Mouse (Mus musculus) spleen, embryonic (tissue): ENCODE data around the gene Nkpd1.
"Not testable (repeated sequence)": the region's sequence is repeated elsewhere in the genome, so short reads cannot be mapped to it uniquely, and the experiment has no call there.

ENCODE experiments used
- CTCF ChIA-PET: fragments of 350-600 bp; sonication (Branson Sonifier 250); formaldehyde crosslinking; loops from one replicate; lab custom pipeline; 2022; lab: Charles Lee

Nkpd1 gene

DNA sequence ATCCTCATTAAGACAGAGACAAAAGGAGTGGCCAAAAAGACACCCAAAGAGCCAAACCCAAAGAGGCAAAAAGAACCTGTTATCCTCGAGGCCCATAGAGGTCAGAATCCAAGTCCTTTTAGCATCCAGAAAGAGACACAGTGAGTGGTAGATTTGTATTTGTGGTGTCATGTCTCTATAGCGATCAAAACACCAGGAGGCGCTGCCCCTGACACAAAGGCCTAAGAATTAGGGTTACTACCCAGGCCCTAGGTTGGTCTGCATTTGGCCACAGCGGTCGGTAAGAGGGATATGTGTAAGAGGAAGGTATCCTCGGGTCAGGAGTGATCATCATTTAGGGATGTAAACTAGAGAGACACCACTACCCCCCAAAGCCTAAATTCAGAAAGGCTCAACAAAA is 11.3 kb upstream of the Nkpd1 start:
- CTCF ChIA-PET = no interaction called here

DNA sequence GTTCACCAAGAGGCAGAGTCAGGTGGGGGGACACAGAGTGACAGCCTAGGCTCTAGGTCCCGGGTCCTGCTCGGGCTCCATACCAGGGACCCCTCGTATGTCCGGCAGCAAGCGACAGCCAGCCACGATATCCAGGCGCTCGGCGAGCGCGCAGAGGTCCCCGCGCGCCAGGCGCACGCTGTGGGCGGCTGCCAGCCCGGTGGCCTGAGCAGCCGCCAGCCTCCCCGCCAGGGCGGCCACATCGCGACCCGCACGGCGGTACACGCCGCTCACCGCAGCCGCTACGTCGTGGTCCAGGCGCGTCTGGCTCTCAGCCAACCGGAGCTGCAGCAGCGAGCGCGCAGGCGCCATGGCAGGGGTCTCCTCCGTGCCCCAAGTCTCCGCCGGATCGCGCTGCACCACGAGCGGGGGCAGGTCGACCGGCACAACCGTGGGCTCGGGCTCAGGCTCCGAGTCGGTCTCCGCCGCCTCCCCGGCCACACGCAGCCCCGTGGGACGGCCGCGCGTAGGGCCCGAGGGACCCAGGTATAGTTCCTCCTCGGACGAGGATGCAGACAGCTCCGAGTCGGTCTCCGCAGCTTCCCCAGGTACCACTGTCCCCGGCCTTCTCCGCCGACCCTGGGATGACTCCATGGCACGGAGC is 10.5 kb upstream of the Nkpd1 start:
- CTCF ChIA-PET = interaction anchor here (1.4 kb wide), 1 partner anchor 55 kb away, joined by 5 read pairs; the partner anchor contains the start of gene Ppp1r37

DNA sequence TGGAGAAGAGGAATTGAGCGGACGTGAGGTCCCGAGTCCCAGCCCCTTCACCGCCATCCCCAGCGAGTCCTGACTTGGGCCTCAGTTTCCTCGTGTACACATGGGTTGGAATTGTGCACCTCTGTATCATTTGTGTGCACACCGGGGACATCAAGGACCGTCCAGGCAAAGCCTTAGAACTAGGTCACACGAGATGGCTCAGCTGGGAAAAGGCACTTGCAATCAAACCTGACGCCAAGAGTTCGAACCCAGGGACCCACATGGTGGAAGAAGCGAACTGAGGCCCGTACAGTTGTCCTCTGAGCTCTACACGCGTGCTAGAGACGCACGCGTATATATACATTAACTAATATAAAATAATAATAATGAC is 10.0 kb upstream of the Nkpd1 start:
- CTCF ChIA-PET = interaction anchor here (1.4 kb wide), 1 partner anchor 55 kb away, joined by 5 read pairs; the partner anchor contains the start of gene Ppp1r37

DNA sequence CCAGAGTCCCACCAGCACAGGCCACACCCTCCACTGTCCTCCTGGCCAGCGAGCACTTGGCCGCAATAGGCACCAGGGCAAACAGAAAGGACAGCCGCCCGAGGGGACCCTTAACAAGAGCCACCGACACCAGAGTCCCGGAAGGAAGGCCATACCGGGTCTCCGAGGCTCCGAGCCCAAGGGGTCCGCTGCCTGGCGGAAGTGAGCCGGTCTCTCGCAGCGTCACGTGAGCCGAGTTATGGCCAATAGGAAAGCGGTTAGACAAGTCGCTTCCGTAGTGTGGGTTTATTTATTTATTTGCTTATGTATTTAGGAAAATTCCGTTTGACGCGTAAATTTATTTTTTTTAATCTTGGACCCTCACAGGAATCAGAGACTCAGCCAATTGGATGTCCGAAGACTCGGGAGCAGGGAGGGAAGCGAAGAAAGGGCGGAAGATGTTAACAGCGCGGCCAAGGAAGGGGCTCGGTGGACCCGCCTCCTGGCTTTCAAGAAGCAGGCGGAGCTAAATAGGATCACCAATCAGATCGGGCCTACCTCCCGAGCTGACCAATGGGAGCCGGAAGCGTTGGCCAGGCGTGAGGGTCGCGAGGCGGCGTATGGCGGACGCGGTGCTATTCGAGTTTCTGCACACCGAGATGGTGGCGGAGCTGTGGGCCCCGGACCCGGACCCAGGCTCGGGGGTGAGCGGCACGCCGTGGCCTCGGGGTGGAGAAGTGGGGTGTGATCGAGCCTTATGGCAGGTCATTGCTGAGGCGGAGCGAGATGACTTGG is 9.3 kb upstream of the Nkpd1 start, which contains the start of the genes Bloc1s3 and Trappc6a:
TSS of gene Bloc1s3 (minus strand) at position 218 of the 774 bp plus-strand sequence.
TSS of gene Trappc6a (plus strand) at position 246 of the 774 bp plus-strand sequence.
- CTCF ChIA-PET = interaction anchor here (0.6 to 1.4 kb wide), 2 partner anchors 54 kb away, joined by 4 to 5 read pairs; partner anchors contain the start of gene Ppp1r37

DNA sequence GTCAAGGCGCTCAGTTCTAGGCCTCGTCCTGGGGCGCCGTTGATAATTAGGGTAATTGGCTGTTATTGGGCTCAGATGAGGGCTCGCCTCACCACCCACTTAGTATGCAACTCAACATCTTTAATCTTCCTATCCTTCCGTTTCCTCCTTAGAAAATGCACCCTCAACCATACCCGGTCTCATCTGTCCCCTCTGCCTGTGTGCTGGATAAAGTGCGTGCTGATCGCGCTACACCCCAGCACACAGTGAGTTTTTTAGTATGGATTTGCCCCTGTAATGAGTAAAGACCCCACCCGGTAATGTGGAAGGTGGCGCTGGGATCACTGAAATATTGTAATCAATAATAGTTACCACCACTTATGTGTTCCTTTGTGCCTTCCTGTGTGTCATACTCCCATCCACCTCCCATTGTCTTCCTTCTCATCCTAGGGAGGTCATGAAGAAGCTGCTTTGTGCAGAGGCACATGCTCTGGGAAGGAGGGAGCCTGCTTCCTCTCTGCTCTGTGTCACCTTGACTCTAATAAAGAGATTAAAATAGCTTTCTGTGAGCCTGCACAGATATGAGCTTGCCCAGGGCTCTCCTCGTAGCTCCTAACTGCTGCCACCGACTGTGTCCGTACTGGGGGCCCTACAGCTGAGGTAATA is 8.6 kb upstream of the Nkpd1 start:
- CTCF ChIA-PET = interaction anchor here (0.6 kb wide), 1 partner anchor 53 kb away, joined by 4 read pairs; no protein-coding TSS in a partner anchor

DNA sequence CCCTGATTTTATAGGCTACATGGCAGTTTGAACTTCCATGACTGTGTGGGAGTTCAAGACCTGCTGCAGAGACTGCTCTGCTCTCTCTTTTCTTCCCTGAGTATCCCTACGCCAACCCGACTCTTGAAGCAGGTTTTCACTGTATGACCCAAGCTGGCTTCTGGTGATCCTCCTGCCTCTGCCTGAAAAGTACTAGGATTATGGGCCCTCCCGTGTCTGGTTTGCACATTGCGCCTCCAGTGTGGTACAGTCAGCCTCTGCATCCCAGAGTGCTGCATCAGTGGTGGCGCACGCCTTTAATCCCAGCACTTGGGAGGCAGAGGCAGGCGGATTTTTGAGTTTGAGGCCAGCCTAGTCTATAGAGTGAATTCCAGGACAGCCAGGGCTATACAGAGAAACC is 7.9 kb upstream of the Nkpd1 start:
- CTCF ChIA-PET = no interaction called here

DNA sequence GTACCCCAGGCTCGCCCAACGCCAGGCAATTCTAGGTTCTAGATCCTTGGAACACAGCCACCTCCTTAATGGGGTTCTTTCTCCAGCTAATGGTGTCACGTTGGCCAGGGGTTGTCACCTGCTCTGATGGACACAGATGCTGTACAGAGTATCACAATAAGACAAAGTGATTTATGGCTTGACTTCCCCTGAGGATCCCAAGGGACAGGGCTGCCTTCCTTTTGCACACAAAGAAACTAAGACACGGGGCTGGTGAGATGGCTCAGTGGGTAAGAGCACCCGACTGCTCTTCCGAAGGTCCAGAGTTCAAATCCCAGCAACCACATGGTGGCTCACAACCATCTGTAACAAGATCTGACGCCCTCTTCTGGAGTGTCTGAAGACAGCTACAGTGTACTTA is 5.7 kb upstream of the Nkpd1 start:
- CTCF ChIA-PET = not testable (repeated sequence)

DNA sequence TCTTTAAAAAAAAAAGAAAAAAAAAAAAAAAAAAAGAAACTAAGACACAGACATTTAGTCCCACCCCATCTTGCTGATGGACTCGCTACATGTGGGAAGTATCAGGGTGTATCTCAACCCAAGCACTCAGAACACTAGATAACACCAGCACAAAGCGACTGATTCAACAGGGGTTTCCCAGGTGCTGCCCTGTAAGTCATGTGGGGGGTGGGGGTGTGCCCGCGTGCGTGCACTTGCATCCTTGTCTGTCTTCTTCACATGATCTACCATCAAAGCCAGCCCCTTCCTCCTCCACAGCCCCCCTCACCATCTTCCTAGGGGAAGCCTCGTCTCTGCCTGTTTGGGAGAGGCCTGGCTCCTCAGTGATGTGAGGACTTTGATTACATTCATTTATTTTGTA is 5.3 kb upstream of the Nkpd1 start:
- CTCF ChIA-PET = no interaction called here

DNA sequence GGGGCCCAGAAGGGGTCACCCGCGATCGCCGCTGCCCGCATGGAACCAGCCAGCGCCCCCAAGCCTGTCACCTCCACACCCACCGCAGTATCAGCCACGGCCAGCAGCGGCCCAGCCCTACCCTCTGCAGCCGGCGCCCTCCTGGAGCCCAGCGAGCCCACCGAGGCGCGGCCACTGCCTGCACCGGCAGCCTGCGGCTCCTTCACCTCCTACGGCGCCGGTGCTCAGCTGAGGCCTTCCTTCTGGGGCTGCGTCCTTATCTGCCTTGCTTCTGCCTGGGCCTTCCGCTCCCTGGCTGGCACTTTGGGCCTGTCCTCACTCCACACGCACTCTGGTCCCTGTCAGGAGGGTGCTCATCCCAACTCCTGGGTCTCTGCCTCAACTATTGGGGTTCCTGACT is 2.4 kb downstream of the Nkpd1 start:
- CTCF ChIA-PET = interaction anchor here (0.6 kb wide), 1 partner anchor 401 kb away, joined by 5 read pairs; the partner anchor contains the start of gene Pvr

DNA sequence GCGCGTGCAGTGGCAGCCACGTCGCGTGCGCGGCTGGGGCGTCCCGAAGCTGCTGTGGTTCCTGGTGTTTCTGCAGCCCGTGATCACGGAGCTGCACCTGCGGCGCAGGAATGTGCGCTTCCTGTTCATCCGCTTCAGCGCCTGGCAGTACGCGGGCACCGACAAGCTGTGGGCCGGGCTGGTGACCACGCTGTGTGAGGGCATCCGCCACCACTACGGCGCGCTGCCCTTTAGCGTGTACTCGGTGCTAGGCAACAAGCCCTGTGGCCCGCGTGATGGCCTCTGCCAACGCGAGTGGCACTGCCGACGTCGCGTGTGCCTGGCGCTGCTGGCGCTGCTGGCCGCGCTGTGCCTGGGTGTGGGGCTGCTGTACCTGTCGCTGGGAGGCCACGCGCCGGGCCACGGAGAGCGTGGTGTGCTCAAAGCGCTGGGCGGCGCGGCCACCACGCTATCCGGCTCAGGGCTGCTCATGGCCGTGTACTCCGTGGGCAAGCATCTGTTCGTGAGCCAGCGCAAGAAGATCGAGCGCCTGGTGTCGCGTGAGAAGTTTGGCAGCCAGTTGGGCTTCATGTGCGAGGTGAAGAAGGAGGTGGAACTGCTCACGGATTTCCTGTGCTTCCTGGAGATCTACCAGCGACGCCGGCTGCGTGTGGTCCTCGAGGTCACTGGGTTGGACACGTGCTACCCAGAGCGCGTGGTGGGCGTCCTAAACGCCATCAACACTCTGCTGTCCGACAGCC is 5.5 kb downstream of the Nkpd1 start:
- CTCF ChIA-PET = interaction anchor here (0.5 kb wide), 1 partner anchor 346 kb away, joined by 5 read pairs; no protein-coding TSS in a partner anchor

DNA sequence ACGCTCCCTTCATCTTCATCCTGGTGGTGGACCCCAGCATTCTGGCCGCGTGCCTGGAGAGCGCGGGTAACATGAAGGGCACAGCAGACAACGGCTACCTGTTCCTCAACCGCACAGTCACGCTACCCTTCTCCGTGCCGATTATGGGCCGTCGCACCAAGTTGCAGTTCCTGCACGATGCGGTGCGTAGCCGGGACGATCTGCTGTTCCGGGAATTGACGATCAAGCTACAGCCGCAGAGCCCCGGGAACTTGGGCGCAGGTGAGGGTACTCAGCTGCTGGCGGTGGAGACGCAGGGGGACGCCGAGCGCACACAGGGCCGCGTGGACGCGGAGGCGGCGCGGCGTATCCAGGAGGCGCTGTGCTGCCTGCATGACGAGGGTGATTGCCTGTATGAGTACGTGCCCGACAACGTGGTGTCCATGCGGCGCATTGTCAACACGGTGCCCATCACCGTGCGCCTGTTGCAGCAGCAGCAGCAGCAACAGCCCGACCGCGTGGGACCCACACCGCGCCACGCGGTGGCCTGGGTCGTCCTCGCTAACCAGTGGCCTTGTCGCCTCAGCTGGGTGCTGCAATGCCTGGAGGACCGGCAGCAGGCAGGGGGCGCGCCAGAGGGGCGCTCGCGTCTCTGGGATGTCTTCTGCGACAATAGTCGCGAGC is 6.2 kb downstream of the Nkpd1 start:
- CTCF ChIA-PET = no interaction called here

DNA sequence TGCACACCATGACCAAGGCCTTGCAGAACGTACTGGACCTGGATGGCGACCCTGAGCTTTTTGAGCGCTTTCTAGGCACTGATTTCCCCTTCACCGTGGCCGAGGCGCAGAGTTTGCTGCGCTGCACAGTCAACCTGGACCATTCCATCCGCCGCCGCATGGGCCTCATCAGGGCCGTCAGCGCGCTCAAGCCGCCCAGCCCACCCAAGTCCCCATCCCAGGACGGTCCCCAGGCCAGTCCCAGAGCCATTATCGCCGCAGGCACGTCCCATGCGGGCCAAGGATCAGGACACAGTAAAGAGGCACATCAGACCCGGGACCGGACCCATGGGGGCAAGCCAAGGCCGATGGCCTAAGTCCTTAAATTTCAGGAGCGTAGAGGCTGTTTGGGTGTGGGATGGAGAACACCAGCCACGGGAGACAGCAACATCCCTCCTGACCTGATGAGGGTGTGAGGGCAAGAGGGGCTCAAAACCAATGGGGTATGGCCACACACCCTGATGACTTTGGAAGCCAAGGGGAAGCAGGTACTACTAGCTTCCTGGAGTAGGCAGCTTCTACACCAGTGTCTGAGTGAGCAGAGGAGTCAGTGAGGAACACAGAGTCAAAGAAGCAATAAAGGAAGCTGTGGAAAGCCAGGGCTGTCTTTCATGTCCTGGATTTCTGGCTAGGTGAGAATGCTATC is 6.9 kb downstream of the Nkpd1 start:
- CTCF ChIA-PET = no interaction called here

DNA sequence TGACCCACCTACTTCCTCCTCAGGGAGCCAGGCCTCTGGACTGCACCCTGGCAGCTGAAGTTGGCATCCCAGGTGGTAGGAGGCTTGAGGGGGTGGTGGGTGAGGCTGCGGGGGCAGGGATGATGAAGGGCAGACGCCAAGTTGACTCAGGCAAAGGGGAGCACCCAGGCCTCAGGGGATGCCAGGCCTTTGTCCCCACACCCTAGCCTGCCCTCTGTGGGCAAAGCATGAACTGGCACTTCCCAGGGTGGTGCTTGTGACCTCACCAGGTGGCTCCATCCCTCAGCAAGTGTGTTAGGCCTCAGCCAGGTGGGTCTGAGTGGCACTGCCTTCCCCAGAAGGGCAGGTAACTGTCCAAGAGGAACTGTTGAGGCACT is 7.5 kb downstream of the Nkpd1 start:
- CTCF ChIA-PET = no interaction called here

DNA sequence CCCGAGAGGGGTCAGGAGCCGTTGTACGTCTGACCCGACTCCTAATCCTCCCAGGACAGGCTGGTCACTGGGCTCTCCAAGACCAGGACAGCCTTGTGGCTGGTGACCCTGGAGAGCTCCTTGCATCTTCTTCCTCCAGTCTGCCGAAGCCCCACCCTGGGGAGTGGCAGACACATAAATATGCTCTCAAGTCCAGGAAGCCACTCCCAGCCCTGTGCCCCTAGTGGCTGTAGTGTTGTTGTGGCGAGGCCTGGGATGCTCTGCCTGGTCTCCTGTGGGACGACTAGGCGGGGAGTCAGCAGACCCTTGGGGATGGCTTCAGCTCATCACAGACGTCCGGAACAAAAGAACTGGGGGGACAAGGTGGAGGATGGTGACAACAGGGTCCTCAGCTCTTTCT is 13.4 kb downstream of the Nkpd1 start:
- CTCF ChIA-PET = no interaction called here

DNA sequence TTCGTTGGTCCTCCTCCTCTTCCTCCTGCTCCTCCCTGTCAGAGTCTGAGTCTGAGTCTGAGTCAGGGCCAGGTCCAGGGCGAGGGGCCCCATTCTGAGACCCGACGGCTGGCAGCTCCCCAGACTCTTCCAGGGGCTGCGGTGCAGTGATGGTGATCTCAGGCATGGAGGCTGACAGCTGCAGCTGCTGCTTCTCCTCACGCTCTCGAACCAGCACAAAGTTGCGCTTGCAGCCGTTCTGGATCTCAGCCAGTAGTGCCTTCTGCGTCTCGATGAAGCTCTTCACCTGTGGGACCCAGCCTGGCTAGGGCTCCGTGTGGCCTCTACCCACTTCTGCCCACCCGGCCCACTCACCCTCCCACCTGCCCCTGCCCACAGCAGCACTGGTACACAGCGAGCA is 14.6 kb downstream of the Nkpd1 start:
- CTCF ChIA-PET = interaction anchor here (0.6 kb wide), 1 partner anchor 359 kb away, joined by 16 read pairs; no protein-coding TSS in a partner anchor

DNA sequence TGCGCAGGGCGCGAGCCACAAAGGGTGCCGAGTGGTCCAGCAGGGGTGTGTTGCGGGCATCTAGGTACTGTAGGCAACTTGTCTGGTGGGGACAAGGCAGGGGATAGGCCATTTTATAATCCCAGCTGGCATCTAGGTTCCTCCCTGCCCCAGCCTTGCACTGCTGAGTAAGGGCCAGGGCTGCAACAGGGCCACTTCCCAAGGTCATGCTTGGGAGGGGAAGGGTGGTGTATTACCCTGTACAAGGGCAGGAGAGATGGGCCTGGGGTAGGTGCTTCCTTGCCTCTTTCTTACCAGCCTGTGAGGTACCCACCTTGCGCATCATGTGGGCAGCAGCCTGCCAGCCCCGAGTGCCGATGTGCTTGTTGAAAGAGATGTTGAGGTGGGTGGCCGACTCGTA is 17.0 kb downstream of the Nkpd1 start:
- CTCF ChIA-PET = no interaction called here

DNA sequence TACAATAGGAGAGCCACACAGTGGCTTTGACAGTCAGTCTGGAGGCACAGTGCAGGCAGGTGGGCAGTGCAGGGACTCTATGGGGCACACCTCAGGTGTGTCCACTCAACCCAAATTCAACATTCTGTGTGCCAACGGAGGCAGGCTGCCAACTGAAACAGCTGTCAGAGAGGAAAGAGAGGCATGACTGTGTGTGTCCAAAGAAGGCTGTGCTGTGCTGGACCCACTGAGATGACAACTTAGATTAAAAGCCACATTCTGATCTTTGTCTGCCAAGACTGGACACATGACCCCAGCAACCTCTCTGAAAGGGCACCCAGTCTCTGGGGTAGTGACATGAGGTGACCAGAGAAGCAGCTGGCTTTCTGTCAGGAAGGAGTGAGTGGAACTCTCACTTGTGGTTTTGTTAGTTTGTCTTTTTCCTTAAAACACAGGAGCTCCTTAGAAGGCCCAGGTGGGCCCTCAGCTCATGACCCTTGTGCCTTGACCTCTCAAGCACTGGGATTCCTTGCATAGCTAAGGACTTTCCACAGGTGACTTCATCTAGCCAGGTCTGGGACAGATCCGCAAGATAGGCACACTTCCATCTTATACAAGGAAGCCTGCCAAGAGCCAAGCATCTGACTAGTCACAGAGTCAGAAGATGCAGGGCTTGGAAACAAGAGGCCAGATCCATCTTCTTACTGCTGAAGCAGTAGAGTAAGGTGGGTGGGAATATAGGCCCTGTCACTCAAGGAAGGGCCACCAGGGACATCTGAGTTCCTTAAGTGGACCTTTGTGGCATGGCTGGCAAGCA is 23.3 kb downstream of the Nkpd1 start:
- CTCF ChIA-PET = no interaction called here

DNA sequence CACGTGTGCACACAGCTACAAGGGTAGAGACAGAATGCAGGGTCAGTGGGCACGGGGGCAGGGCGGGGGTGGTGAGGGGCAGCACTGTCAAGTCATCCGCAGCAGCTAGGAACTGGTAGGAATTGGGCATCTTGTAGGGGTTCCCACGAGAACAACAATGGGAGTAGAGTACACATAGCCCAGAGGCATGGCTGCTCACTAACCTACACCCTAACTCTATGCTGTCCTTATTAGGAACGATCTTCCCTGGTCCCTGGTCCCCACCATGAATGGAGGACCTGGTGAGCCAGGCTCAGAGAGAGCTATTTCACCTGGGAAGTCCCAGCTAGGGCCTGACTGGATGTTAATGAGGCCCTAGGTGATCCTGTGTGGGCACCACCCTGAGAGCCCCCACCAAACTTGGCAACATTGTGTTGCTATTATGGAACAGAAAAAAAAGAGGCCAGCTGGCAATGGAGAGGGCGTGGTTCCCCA is 24.1 kb downstream of the Nkpd1 start:
- CTCF ChIA-PET = no interaction called here

DNA sequence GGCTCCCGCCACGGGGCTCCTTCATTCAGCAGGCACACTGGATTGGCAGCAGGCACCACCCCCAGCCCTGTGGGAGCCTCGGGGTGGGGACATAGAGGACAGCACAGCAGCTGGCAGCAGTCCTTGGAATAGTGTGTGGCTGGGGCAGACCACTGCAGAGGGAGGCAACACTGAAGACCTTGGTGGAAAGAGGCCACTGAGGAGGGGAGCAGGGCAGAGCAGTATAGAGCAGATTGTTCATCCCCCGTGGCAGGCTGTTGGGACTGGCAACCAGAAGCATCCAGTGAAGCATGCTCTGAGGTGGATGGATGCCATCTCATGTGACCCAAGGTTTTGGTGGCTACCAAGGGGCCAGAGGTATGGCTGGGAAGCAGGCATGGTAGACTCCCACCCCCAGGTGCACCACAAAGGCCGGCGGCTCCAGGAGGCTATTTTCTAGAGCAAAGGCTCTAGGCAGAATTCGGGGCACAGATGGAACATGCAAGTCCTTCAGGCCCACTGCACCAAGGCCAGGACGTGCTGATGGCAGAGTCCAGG is 24.6 kb downstream of the Nkpd1 start:
- CTCF ChIA-PET = no interaction called here
